Mouse (Mus musculus) CH12.LX (cell line): ENCODE data around the gene Stag1.

Experiments
- CTCF ChIP-seq, 2 experiments: IDR thresholded peaks in 1 of 2; conservative IDR thresholded peaks in 1 of 2; 2 replicates each; pipeline ENCODE4 v1.5.1; 2011 to 2012; ENCODE audit warnings: low read depth in 2 of 2, low read length in 2 of 2, improper control_type of control experiment in 1 of 2, inconsistent platforms in 1 of 2, mild to moderate bottlenecking in 1 of 2, moderate library complexity in 1 of 2
- EP300 ChIP-seq: IDR thresholded peaks from 2 replicates; pipeline ENCODE4 v1.6.1; 2011; ENCODE audit warnings: low read length, improper control_type of control experiment
- HCFC1 ChIP-seq: IDR thresholded peaks from 2 replicates; pipeline ENCODE4 v1.6.1; 2012; ENCODE audit warnings: low read depth, mild to moderate bottlenecking, inconsistent platforms, low read length, improper control_type of control experiment
- KAT2A ChIP-seq: IDR thresholded peaks from 2 replicates; pipeline ENCODE4 v1.6.1; 2012; ENCODE audit warnings: low read length, improper control_type of control experiment, inconsistent platforms; ENCODE audit not compliant: insufficient replicate concordance
- POLR2A ChIP-seq: IDR thresholded peaks from 2 replicates; pipeline ENCODE4 v1.6.1; 2011; ENCODE audit warnings: low read depth, mild to moderate bottlenecking, improper control_type of control experiment, low read length
- USF1 ChIP-seq: IDR thresholded peaks from 2 replicates; pipeline ENCODE4 v1.6.1; 2014; ENCODE audit warnings: low read depth, mild to moderate bottlenecking, inconsistent platforms, low read length, improper control_type of control experiment
- ZKSCAN1 ChIP-seq: IDR thresholded peaks from 2 replicates; pipeline ENCODE4 v1.6.1; 2012; ENCODE audit warnings: low read depth, inconsistent platforms, low read length, improper control_type of control experiment, borderline replicate concordance

DNA sequence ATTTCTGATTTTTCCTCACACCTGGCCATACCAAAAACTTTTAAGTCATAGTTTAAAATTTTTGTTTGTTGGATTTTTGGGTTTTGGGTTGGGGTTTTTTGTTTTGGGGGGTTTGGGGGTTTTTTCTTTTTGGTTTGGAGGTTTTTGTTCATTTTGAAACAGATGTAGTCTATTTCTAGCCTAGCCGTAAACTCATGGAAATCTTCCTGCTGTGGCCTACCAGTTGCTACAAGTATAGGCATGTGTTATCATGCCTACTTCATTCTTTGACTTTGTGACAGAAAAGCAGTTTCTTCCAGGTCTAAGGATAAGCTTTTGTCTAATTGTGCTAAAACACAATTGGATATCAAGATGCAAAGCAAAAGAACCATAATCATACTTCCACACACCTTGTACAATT is 298.5 kb downstream of the Stag1 start:
- TF ChIP-seq ZKSCAN1 (no peak), HCFC1 (no peak), KAT2A (no peak), CTCF (conservative IDR thresholded peaks at IDR 0.05 in 1 of 2, IDR thresholded peaks at IDR 0.05 in 1 of 2; ENCODE audit: low read depth in 2 of 2, low read length in 2 of 2) (no peak), EP300 (peak; percentile 74), USF1 (no peak), POLR2A (no peak)
